Mouse (Mus musculus) frontal cortex, adult (tissue): ENCODE measurements around the gene Fa2h.
"Not testable (repeated sequence)": the region's sequence is repeated elsewhere in the genome, so short reads cannot be mapped to it uniquely, and the experiment has no call there.

Experiments
- ATAC-seq: cut with Nextera tagmentation; 2 replicates; pipeline ENCODE4 v1.9.2; 2017; ENCODE audit warnings: mild to moderate bottlenecking, moderate library complexity, mixed read lengths; ENCODE audit not compliant: low TSS enrichment

The Fa2h gene

DNA sequence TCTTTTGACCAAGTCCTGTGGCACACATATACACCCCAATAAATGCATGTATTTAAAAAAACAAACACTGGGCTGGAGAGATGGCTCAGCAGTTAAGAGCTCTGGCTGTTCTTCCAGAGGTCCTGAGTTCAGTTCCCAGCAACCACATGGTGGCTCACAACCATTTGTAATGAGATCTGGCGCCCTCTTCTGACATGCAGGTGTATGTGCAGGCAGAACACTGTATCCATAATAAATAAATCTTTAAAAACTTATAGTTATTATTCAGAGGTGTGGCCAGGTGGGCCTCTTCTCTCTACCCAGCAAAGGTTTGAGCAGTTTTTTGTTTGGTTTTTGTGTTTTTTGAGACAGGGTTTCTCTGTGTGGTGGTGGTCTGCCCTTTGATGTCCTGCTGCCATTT is 34.7 kb downstream of the Fa2h start:
- ATAC-seq: no peak

DNA sequence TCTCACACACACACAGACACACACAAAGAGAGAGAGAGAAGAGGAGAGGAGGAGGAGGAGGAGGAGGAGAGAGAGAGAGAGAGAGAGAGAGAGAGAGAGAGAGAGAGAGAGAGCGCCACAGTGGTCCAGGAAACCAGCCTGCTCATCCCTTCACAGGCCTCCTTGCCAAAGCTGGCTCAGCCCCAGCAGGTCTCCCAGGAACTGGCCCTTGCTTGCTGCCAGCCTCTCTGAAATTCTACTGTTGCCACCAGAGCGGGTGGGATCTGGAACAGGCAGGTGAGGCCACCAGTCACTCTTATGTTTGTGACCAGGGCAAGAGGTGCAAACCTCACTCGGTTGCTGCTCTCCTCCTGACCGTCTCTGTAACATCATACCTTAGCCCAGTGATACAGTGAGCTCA is 36.2 kb downstream of the Fa2h start:
- no peak for ATAC-seq

DNA sequence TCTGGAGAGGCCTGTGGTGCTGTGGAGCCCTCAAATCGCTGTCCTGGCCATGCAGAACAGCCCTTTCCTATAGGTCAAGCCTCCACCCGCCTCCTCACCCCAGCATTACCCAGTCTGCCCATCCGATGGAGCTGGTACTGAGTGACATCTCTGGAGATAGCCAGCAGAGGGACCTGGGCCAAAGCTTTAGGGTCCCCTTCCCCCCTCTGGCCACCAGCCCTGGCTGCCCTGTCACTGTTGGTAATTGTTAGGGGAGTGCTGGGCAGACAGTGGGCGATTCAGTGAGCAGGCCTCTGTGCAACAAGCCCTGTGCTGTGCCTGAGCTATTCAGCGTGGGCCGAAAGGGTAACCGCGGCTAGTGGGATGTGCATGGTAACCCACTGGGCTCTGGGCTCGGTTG is 40.1 kb downstream of the Fa2h start:
- ATAC-seq: peak; percentile 73

DNA sequence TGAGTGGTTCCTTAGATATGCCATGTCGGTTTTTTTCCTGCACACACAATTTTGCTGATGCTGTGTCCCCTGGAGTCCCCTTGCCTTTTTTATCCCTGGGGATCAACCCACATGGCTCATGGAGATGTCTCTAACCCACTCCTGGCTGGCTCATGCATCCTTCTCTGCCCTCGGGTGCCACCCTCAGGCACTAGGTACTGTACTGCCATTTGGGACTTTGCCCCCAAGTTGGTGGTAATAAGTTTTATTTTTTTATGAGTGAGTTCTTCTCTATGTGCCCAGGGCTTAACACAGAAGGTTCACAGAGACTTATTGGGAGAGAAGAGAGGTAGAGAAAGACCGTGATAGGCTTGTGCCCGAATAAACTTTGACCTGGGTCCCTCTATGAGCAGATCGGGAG is 41.3 kb downstream of the Fa2h start:
- ATAC-seq: no peak

DNA sequence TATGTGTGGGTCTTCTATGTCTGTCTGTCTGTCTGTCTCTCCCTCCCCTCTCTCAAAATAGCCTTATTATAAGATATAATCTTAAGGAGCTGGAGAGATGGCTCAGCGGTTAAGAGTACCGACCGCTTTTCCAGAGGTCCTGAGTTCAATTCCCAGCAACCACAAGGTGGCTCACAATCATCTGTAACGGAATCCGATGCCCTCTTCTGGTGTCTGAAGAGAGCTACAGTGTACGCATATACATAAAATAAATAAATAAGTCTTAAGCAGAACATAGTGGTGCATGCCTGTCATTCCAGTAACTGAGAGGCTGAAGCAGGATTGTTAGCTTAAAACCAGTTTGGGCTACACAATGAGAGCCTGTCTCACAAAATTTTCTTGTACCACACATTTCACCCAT is 43.0 kb downstream of the Fa2h start:
- ATAC-seq: no peak

DNA sequence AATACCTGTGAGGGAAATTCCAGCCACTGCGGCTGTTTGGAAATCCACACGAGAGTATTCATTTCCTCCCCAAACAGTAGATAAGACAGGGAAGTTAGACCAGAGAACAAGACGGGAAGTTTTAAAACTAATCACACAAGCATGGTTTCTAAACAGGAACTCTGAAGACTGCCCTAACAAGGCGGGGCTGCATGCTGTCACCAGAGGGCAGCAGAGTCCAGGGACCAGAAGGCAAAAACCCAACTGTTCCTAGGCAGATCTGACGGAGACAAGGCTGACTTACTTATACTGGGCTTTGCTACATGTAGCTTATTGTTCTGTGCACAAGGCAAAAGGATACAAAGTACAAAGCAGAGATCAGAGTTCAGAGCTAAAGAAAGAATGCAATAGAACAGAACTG is 50.4 kb downstream of the Fa2h start:
- peak; percentile 96 for ATAC-seq

DNA sequence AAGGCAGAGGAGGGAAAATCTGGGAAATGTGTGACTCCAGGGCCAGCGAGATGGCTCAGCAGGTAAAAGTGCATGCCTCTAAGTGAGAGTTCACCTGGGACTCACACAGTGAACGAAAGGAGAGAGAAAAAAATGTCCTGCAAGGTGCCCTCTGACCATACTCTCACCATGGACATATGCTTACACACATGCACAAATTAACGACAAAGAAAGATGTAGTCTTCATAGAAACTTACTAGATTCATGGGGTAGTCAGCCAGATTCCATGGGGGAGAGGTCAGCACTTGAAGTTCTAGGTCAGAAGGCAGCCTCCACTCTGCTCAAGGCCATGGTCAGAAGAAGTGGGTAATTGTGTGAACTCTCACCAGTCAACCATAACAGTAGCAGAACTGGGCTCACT is 53.4 kb downstream of the Fa2h start:
- ATAC-seq: no peak

DNA sequence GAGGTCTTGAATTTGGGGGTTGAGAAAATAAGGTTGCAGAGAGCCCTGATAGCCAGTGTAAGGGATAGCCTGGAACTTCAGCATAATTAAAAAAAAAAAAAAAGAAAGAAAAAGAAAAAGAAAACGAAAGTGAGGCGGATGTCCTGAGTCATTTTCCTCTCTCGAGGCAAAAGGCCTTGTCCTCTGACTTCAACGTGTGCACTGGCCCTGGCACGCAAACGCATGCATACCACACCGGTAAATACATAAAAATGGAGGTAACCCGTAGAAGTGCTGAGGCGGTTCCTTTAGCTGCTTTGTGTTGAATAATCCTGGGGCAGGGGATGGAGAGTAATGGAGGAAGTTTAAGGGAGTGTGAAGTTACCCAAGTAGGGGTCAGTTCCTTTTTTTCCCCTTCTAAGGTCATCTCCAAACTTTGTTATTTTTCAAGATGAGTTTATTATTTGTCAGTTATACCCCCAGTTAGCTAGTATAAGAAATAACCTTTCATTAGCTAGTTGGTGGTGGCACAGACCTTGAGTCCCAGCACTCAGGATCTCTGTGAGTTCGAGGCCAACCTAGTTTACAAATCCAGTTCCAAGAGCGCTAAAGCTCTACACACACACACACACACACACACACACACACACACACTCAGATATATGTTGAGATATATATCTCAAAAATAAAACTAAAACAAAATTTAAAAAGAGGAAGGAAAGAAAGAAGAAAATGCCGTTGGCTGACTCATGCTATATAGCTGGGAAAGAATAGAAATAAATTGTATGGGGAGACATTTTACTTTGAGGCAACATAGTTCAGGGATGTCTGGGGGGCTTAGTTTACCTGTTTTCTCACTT is 55.0 kb downstream of the Fa2h start:
- no peak for ATAC-seq

DNA sequence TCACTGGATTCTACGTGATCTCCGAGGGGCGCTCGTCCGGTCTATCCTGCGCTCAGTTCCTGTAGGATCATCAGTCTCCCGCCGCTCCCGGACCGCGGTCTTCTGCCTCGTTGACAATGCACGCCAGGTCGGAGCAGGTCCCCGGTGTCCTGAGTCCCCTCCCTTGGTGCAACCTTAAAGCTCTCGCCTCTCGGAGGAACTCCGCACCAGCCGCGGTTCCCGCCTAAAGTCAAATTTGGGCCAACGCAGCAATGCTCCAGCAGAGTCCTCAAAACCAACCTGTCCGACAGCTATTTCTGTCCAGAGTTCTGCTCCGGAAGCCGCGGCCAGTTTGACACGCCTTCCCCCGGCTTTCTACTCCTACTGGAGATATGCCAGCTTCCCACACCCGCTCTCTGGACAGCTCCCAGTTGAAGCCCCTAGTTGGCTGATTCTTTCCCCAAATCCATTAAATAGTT is 55.7 kb downstream of the Fa2h start, which contains the start of gene Mlkl:
TSS of gene Mlkl (minus strand) at position 288 of the 458 bp plus-strand sequence.
- ATAC-seq: peak; percentile 69; the same call in 1 of the 2 replicates

DNA sequence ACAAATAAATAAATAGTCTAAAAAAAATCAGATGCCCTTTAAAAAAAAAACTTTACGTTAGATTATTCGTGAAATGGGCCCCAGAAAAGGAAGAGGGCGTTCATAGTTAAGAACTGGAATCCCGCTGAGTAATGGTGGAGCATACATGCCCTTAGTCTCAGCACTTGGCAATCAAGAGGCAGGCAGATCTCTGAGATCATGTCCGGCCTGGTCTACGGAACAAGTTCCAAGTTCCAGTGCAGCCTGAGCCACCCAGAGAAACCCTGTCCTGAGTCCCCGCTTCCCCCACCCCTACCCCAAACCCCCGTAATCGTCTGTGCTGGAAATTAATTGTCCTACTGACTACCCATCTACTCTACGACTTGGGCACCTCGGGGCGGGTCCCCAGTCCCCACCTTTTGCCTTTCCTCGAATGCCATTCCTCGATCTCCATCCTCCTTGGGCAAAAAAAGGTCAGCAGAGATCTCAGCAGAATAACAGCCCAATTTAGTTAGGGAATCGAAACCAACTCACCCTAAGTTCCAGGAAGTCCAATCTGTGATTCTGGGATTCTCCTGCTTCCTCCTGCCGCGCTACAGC is 56.2 kb downstream of the Fa2h start:
- no peak for ATAC-seq

DNA sequence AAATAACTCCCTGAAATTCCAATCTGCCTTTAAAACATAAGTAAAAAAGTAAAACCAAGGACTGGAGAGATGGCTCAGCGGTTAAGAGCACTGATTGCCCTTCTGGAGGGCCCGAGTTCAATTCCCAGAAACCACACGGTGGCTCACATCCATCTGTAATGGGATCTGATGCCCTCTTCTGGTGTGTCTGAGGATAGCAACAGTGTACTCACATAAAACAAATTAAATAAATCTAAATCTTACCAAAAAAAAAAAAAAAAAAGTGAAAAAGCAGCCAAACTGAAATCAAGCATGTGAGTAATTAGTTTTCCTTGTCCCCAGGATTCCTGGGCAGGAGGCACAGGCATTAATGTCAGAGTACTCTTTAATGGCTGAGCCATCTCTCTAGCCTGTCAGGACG is 56.9 kb downstream of the Fa2h start:
- no peak for ATAC-seq

DNA sequence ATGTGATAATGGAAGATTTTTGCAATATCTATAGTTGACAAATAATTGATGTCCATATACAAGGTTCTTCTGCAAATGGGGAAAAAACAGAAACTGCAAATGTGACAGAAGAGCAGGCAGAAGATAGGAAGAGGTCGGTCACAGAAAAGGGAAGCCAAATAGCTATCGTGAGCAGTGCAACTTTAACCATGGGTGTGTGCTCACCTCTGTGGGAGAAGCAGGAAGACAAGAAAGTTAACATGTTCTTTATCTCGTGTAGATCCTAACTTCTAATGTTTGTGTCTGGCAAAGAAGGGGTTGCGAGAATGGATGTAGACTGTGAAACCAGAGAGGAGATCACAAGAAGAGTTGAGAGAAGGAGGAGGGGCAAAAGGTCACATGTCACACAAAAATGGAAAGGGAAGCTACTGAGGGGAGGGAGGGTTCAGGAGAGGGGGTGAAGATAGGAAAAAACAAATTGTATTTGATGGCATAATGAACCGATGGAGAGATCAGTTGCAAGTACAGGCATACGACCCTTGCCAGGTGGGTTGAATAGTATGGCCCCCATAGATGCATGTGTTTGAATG is 68.3 kb downstream of the Fa2h start:
- ATAC-seq: no peak

DNA sequence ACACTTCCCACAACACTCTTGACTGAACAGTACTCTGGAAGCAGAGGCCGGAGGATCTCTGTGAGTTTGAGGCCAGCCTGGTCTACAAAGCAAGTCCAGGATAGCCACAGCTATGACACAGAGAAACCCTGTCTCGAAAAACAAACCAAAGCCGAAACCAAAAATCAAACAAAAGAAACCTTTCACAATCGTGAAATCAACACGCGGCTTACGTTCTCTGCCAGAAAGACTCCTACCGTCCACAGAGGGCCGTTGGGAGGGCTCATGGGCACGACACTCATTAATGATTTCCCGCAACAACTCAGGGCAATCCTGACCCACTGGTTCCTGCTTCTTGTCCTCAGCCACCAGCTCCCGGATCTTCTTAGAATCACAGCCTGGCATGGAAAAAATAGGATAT is 78.9 kb downstream of the Fa2h start:
- ATAC-seq: no peak

DNA sequence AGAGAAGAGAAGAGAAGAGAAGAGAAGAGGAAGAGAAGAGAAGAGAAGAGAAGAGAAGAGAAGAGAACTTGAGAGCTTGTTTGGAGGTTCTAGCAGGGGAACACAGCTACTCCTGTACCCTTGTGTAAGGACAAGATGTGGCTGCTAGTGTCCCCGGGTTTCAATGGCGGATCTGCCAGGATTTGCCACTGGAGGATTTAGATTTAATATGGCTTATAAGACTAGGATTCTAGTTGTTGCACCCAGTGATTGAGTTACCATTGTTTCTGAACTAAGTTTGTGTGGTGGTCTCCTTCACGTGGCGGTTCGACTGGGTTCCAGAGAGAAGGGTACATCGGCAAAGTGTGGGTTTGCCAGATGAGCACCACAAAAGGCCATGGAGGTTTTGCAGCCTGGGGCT is 79.7 kb downstream of the Fa2h start:
- not testable (repeated sequence) for ATAC-seq

DNA sequence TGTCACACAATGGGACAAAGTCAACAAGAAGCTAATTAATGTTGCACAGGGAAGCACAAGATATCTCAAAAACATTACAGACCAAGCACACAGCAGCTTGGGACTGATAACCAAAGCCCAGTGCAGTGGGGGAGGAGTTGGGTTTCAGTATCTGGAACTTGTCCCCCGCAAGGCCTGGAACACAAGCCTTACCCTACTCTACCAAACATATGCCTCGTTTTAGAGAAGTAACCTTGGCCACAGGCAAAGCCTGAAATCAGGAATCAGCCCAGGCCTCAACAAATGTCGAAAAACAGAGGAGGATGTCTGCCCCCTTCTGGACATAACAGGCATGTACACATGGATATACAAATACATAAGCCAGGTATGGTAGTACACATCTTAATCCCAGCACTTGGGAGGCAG is 80.9 kb downstream of the Fa2h start:
- ATAC-seq: no peak

DNA sequence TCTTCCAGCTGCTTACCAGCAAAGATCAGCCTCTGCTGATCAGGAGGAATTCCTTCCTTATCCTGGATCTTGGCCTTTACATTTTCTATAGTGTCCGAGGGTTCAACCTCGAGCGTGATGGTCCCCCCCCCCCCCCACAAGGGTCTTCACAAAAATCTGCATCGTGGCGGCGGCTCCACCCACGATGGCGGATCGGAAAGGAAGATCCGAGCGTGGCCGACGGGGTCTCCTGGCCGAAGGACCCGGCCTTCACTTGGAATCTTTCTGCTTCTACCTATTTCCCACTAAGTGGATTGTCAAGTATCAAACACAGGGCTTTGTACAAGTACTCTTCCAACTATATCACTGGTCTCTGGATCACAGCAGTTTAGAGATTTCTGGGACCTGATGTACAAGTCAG is 83.6 kb downstream of the Fa2h start:
- ATAC-seq: not testable (repeated sequence)

DNA sequence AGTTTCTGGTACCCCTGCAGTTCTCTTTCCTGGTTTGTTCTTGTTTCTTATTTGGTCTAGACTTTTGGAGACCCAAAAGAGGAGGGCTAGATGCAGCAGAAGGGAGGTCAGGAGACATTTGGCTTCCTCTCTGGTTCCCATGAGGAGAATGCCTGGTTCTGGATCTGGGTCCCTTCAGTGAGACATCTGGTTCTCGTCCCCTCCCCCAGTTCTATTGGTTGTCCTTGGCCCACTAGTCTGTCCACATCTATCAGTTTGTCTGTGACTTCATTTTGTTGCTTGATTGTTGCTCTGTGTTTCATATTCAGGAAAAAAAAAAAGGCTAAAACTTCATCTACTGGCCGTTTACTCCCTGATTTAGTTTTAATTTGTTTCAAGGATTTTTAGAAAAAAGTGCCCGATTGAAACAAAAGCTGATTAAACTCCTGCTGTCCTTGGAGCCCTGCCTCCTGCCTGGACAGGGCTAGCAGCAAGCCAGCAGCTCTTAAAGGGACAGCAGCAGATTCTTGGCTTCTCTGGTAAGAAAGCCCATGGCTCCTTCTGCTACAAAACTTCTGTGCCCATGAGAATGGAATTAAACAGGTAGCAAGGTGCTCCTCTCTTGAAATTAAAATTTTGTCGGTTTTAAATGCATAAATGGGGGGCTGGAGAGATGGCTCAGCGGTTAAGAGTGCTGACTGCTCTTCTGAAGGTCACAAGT is 88.4 kb downstream of the Fa2h start:
- ATAC-seq: no peak; the same call in 1 of the 2 replicates

DNA sequence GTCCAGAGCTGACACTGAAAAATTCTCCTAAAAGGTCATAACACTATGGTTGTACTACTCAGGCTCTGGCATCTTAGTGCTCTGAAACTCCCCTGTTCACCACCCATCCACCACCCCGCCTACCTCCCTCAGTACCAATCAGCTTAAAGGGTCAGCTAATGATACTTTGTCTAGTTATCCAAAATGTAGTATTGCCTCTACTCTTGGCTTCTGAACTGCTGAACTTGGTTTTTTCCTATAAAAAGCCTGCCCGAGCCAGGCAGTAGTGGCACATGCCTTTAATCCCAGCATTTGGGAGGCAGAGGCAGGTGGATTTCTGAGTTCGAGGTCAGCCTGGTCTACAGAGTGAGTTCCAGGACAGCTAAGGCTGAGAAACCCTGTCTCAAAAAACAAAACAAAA is 89.3 kb downstream of the Fa2h start:
- ATAC-seq: no peak

DNA sequence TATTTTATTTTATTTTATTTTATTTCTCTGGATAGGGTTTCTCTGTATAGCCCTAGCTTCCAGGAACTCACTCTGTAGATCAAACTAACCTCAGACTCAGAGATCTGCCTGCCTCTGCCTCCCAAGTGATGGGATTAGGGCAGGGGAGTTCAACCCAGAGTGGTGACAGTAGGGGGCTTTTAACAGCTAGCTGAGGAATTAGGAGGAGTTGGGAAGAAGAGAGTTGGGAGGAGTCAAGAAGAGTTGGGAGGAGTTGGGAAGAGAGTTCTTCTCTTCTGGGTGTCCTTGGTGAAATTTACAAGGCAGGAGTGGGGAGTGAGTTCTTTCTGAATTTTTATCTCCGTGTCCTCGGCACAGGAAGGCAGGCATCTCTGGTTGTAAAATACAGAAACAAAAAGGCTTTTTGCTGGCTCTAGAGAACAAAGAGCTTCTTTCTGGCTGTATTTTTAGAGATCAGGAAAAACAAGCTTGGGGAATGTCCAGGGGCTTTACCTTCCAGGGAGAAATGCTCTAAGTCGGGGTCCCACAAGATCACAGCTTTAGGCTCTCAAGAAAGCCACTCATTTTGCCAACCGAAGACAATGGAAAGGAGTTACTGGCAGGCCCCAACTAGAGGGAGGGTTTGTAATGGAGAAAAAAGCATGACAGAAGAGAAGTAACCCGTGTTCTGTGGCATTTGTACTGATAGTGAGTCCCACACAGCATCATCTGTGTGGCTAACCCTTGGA is 90.4 kb downstream of the Fa2h start:
- ATAC-seq: not testable (repeated sequence)

DNA sequence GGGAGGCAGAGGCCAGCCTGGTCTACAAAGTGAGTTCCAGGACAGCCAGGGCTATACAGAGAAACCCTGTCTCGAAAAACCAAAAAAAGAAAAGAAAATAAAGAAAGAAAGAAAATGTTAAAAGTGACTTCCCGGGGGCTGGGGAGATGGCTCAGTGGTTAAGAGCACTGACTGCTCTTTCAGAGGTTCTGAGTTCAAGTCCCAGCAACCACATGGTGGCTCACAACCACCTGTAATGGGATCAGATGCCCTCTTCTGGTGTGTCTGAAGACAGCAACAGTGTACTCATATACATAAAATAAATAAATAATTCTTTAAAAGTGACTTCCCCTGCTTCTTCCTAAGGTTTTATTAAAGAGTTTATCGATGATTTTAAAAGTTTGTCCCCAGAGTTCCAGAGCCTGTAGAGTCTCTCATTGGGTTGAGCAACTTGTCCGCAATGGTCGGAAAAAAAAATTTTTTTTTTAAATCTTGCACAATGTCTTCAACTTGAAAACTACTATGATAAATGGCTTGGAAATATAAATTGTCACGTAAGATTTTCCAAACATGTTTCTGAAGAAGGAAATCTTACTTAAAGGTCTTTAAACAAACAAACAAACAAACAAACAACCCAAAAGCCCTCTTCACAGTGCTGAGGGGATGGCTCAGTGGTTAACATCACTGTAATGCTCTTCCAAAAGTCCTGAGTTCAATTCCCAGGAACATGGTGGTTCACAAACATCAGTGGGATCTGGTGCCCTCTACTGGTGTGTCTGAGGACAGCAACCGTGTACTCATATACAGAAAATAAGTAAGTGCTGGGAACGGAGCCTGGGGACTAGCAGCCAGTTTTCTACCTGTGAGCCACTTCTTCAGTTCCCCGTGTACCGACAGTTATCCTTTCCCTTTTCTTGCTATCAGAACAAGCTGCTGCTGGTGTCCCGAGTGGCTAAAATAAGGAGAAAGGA is 92.8 kb downstream of the Fa2h start:
- no peak for ATAC-seq
